Mouse (Mus musculus) stomach, postnatal 0 days (tissue): ENCODE results near the gene Ikbke.
A peak's percentile ranks its signal among the peaks of the same experiment; 100 is the strongest.

ENCODE experiments used
- CTCF ChIP-seq: IDR thresholded peaks from 2 replicates; pipeline ENCODE4 v1.5.1; 2016; ENCODE audit warnings: antibody characterized with exemption, low read depth, mild to moderate bottlenecking, moderate library complexity
- EP300 ChIP-seq: optimal IDR thresholded peaks from 2 replicates; pipeline ENCODE3; 2016; ENCODE audit warnings: antibody characterized with exemption

- TF ChIP-seq EP300 (no peak), CTCF (peak; percentile 95)
Observed at GRCm38 (mm10) chr1:131260309-131260656, 19.1 kb downstream of the Ikbke start.
